Mouse (Mus musculus): ENCODE data around the gene Ube2e3. TPM values are rescaled to one million over a fixed set of nuclear protein-coding genes. Genes with fewer than 3 reads are reported as not detected.

Gene Ube2e3
- total and polyA plus RNA-seq, 3 experiments = 87.9 to 99.6 (median 95.9) TPM

DNA sequence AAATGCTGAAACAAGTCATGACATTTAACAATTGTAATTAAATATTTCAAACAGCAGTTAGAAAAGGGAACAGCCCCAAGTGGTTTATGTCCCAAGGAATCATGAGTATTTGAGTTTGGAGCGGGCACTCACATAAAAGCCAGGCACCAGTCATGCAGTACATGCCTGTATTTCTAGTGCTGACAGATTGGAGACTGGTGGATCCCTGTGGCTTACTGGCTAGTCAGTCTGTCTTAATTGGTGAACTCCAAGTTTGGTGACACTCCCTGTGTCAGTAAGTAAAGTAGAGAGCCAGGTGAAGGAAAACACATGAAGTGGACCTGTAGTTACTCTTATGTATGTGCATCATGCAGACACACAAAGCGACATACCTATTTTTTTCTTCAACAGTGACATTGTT is 27.3 kb downstream of the Ube2e3 start:
- ATAC-seq (ENCODE audit: extremely low read depth, insufficient number of reproducible peaks, low FRiP score, poor library complexity, severe bottlenecking) (no peak), DNase-seq (ENCODE audit: low spot score) (no peak)
- Histone ChIP-seq H3K27me3 (ENCODE audit: insufficient read depth, low read length) (no peaks in the 10 kb centered on the region), H3K4me3 (ENCODE audit: low read depth, low read length) (no peak overlapping the region), H3K9me3 (replicated peaks) (no peaks in the 10 kb centered on the region), H3K36me3 (replicated peaks) (peaks cover 12% of the 10 kb centered on the region), H3K4me1 (ENCODE audit: insufficient read depth, low read depth, low read length) (peaks cover 18% of the 10 kb centered on the region)
- no peak for TF ChIP-seq CTCF (IDR thresholded peaks at IDR 0.05; ENCODE audit: low read depth, low read length)
- no peak for TF ChIP-seq GATA1 (IDR thresholded peaks at IDR 0.05; ENCODE audit: borderline replicate concordance, low read length)
- TF ChIP-seq GATA2 (IDR thresholded peaks at IDR 0.05; ENCODE audit: borderline replicate concordance, low read depth, low read length) = no peak
- TF ChIP-seq TAL1 (conservative IDR thresholded peaks at IDR 0.05; ENCODE audit: low read depth, low read length) = no peak
- TF ChIP-seq POLR2AphosphoS5 (IDR thresholded peaks at IDR 0.05; ENCODE audit: insufficient replicate concordance, low read depth, low read length) = no peak

DNA sequence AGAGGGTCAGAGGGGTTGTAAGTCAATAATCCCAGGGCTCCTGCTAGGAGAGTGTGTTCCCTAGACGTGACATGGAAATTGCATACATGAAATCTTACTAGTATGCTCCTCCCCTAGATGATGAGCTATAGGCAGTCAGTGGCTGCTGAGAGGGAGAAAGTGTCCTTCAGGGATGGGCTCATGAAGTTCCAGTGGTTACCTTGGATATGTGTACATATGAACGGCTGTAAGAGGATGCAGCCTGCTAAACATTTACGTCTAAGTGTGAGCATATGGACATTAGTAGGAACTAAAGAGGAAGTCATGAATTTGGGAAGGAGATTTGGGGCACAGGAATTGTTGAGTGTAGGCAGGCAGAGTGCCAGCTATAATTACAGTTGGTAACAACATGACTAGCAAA is 38.0 kb downstream of the Ube2e3 start:
- TF ChIP-seq GATA1 (IDR thresholded peaks at IDR 0.05; ENCODE audit: borderline replicate concordance, low read length) (no peak), GATA2 (IDR thresholded peaks at IDR 0.05; ENCODE audit: borderline replicate concordance, low read depth, low read length) (no peak), TAL1 (conservative IDR thresholded peaks at IDR 0.05; ENCODE audit: low read depth, low read length) (no peak), POLR2AphosphoS5 (IDR thresholded peaks at IDR 0.05; ENCODE audit: insufficient replicate concordance, low read depth, low read length) (no peak), CTCF (IDR thresholded peaks at IDR 0.05; ENCODE audit: low read depth, low read length) (no peak)
- H3K27me3 ChIP-seq (ENCODE audit: insufficient read depth, low read length) = no peaks in the 10 kb centered on the region
- H3K36me3 ChIP-seq (replicated peaks) = peaks cover 33% of the 10 kb centered on the region
- peaks cover 13% of the 10 kb centered on the region for H3K4me1 ChIP-seq (ENCODE audit: insufficient read depth, low read depth, low read length)
- ATAC-seq (ENCODE audit: extremely low read depth, insufficient number of reproducible peaks, low FRiP score, poor library complexity, severe bottlenecking) = no peak
- H3K4me3 ChIP-seq (ENCODE audit: low read depth, low read length) = no peak overlapping the region
- DNase-seq (ENCODE audit: low spot score) = no peak
- H3K9me3 ChIP-seq (replicated peaks) = peaks cover 3% of the 10 kb centered on the region; the same call in 1 of the 2 replicates

DNA sequence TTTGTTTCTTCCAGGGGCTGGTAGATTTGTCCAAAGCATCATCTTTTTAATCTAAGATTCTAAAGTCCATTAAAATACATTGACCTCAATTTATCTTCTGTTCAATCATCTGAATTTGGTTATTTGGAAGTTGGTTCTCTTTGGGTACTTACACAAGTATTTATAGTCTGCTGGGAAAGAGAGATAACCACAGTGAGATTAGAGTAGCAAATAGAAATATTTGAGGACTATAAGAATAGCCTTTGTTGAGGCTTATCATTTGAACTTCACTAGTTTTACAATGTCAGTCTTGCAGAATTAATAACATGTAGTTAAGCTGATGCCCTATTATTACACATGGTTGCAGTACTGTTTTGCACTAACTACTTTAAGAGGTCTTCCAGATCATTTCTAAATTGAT is 43.6 kb downstream of the Ube2e3 start:
- no peak for DNase-seq (ENCODE audit: low spot score)
- peaks cover 28% of the 10 kb centered on the region for H3K36me3 ChIP-seq (replicated peaks)
- no peak for TF ChIP-seq POLR2AphosphoS5 (IDR thresholded peaks at IDR 0.05; ENCODE audit: insufficient replicate concordance, low read depth, low read length)
- no peak for TF ChIP-seq CTCF (IDR thresholded peaks at IDR 0.05; ENCODE audit: low read depth, low read length)
- TF ChIP-seq GATA2 (IDR thresholded peaks at IDR 0.05; ENCODE audit: borderline replicate concordance, low read depth, low read length) = no peak
- no peak for TF ChIP-seq TAL1 (conservative IDR thresholded peaks at IDR 0.05; ENCODE audit: low read depth, low read length)
- TF ChIP-seq GATA1 (IDR thresholded peaks at IDR 0.05; ENCODE audit: borderline replicate concordance, low read length) = no peak
- no peaks in the 10 kb centered on the region for H3K27me3 ChIP-seq (ENCODE audit: insufficient read depth, low read length)
- ATAC-seq (ENCODE audit: extremely low read depth, insufficient number of reproducible peaks, low FRiP score, poor library complexity, severe bottlenecking) = peak; percentile 65
- H3K4me1 ChIP-seq (ENCODE audit: insufficient read depth, low read depth, low read length) = peaks cover 29% of the 10 kb centered on the region
- H3K9me3 ChIP-seq (replicated peaks) = peaks cover 3% of the 10 kb centered on the region; the same call in 1 of the 2 replicates
- H3K4me3 ChIP-seq (ENCODE audit: low read depth, low read length) = no peak overlapping the region

DNA sequence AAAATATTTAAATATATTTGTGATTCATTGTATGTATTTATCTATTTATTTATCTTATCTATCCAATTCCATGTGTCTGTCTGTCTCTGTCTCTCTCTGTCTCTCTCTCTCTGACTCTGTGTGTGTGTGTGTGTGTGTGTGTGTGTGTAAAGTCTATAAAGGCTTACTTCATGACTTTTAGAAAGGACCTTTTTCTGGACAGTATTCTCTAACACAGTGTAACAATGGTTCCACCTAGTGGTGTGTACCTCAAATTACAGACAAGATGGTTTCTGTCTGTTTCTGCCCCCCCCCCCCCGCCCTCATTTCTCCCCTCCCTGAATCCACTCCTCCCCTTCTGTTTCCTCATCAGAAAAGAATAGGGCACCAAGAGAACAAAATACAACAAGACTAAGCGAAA is 46.9 kb downstream of the Ube2e3 start:
- H3K36me3 ChIP-seq (replicated peaks) = peaks cover 29% of the 10 kb centered on the region
- peak; percentile 24; the same call in 1 of the 2 replicates for ATAC-seq (ENCODE audit: extremely low read depth, insufficient number of reproducible peaks, low FRiP score, poor library complexity, severe bottlenecking)
- H3K9me3 ChIP-seq (replicated peaks) = no peaks in the 10 kb centered on the region
- DNase-seq (ENCODE audit: low spot score) = no peak
- TF ChIP-seq GATA2 (IDR thresholded peaks at IDR 0.05; ENCODE audit: borderline replicate concordance, low read depth, low read length) (no peak), GATA1 (IDR thresholded peaks at IDR 0.05; ENCODE audit: borderline replicate concordance, low read length) (no peak), CTCF (IDR thresholded peaks at IDR 0.05; ENCODE audit: low read depth, low read length) (no peak), TAL1 (conservative IDR thresholded peaks at IDR 0.05; ENCODE audit: low read depth, low read length) (no peak), POLR2AphosphoS5 (IDR thresholded peaks at IDR 0.05; ENCODE audit: insufficient replicate concordance, low read depth, low read length) (no peak)
- no peak overlapping the region for H3K4me3 ChIP-seq (ENCODE audit: low read depth, low read length)
- no peaks in the 10 kb centered on the region for H3K27me3 ChIP-seq (ENCODE audit: insufficient read depth, low read length)
- peaks cover 25% of the 10 kb centered on the region for H3K4me1 ChIP-seq (ENCODE audit: insufficient read depth, low read depth, low read length)

DNA sequence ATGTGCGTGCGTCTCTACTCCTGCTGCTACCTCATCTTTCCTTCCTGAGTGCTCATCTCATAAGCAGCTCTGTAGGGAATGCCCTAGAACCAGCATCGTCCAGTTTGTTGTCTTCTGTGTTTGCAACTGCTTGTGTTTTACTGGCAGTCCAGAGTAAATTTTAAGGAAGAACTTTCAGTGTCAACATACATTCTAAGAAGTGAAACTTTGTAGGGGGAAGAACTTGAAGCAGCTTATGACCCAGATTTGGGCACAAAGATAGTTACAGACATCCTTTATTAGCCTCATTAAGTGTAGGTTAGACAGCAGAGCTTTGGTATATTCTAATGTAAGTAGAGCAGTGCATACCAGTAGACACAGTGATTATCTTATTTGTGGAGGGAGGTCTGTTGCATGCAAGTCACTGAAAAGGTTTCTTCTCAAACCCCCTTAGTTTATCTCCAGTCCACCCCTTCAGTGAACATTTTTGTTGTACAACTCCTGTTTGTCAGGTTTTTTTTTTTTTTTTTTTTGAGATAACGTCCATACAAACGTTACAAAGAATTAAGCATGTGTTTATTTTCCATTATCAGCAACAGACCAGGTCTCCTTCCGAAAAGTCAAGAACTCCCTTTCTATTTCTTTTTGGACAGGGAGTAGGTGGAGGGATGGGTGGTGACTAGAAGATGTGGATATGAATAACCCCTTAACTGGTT is 55.2 kb downstream of the Ube2e3 start:
- no peak for DNase-seq (ENCODE audit: low spot score)
- Histone ChIP-seq H3K36me3 (replicated peaks) (peaks cover 53% of the 10 kb centered on the region), H3K9me3 (replicated peaks) (no peaks in the 10 kb centered on the region), H3K4me1 (ENCODE audit: insufficient read depth, low read depth, low read length) (peaks cover 8% of the 10 kb centered on the region), H3K27me3 (ENCODE audit: insufficient read depth, low read length) (no peaks in the 10 kb centered on the region), H3K4me3 (ENCODE audit: low read depth, low read length) (no peak overlapping the region)
- TF ChIP-seq CTCF (IDR thresholded peaks at IDR 0.05; ENCODE audit: low read depth, low read length) (no peak), GATA2 (IDR thresholded peaks at IDR 0.05; ENCODE audit: borderline replicate concordance, low read depth, low read length) (no peak)
- no peak for ATAC-seq (ENCODE audit: extremely low read depth, insufficient number of reproducible peaks, low FRiP score, poor library complexity, severe bottlenecking)

DNA sequence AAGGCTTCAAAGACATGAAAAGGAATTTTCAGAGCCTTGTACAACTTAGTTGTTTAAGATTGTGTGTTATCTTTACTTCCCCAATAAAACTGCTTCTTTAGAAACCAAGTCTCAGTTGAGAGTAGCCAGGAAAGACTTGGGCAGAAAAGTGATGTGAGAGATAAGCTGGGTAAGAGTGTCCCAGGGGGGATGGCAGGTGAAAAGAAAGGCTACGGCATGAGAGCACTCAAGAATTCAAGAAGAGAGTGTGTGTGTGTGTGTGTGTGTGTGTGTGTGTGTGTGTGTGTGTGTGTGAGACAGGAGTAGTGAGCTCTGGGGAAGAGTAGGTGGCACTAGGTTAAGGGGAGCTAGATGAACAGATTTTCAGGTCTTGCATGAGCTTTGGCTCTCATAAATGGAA is 57.9 kb downstream of the Ube2e3 start:
- peaks cover 47% of the 10 kb centered on the region for H3K36me3 ChIP-seq (replicated peaks)
- H3K27me3 ChIP-seq (ENCODE audit: insufficient read depth, low read length) = no peaks in the 10 kb centered on the region
- H3K9me3 ChIP-seq (replicated peaks) = no peaks in the 10 kb centered on the region
- H3K4me1 ChIP-seq (ENCODE audit: insufficient read depth, low read depth, low read length) = peaks cover 8% of the 10 kb centered on the region
- no peak overlapping the region for H3K4me3 ChIP-seq (ENCODE audit: low read depth, low read length)
- ATAC-seq (ENCODE audit: extremely low read depth, insufficient number of reproducible peaks, low FRiP score, poor library complexity, severe bottlenecking) (no peak; the same call in 1 of the 2 replicates), DNase-seq (ENCODE audit: low spot score) (no peak)
- TF ChIP-seq POLR2AphosphoS5 (IDR thresholded peaks at IDR 0.05; ENCODE audit: insufficient replicate concordance, low read depth, low read length) (no peak), CTCF (IDR thresholded peaks at IDR 0.05; ENCODE audit: low read depth, low read length) (no peak), TAL1 (conservative IDR thresholded peaks at IDR 0.05; ENCODE audit: low read depth, low read length) (no peak), GATA2 (IDR thresholded peaks at IDR 0.05; ENCODE audit: borderline replicate concordance, low read depth, low read length) (no peak), GATA1 (IDR thresholded peaks at IDR 0.05; ENCODE audit: borderline replicate concordance, low read length) (no peak)

Data from G1E (cell line).